Mouse (Mus musculus): ENCODE measurements around the gene Rpl5. TPM values are rescaled to one million over a fixed set of nuclear protein-coding genes. Genes with fewer than 3 reads are reported as not detected.

Rpl5 gene
- polyA plus RNA-seq, 2 experiments: 66.4 to 273 TPM

DNA sequence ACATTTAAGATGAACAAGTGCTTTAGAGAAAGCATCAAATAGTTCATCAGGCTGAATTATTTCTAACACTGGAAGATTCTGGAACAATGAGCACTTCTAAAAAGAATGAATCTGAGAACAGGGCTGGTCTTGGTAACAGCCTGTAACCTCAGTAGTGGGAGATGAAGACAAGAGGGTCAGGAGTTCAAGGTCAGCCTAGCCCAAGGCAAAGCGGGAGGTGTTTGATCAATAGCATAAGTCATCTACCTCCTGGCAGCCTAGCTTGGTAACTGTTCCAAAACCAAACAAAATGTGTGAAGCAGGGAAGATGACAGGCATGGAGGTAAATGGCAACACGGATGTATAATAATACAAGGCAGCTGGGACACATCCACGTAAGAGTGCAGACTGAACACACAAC lies 36.3 kb upstream of the Rpl5 start:
- 83% methylated on average over 3 of the region's 3 CpGs for WGBS
- Histone ChIP-seq H3K27me3 (ENCODE audit: control insufficient read depth, insufficient read depth, low read length) (no peaks in the 10 kb centered on the region), H3K9me3 (ENCODE audit: control insufficient read depth, low read length) (no peaks in the 10 kb centered on the region), H3K4me3 (replicated peaks; ENCODE audit: low read length) (no peak overlapping the region), H3K27ac (replicated peaks; ENCODE audit: low read depth, low read length) (no peak overlapping the region), H3K36me3 (ENCODE audit: control insufficient read depth, insufficient read depth, low read length) (no peaks in the 10 kb centered on the region), H3K4me1 (ENCODE audit: control insufficient read depth, insufficient read depth, low read length) (peaks cover 8% of the 10 kb centered on the region; the same call in 1 of the 2 replicates), H3K9ac (ENCODE audit: low read depth, low read length, severe bottlenecking) (no peak overlapping the region), H3K4me2 (replicated peaks; ENCODE audit: low read depth, low read length, severe bottlenecking) (no peak overlapping the region)
- no peak for DNase-seq (ENCODE audit: low spot score)
- ATAC-seq (ENCODE audit: low FRiP score, low read depth): no peak
- TF ChIP-seq POLR2A (IDR thresholded peaks at IDR 0.05; ENCODE audit: borderline replicate concordance, extremely low read depth, insufficient read depth, insufficient read length): no peak

- Histone ChIP-seq H3K9me3 (ENCODE audit: control insufficient read depth, low read length) (no peaks in the 10 kb centered on the region), H3K4me1 (ENCODE audit: control insufficient read depth, insufficient read depth, low read length) (peaks cover 8% of the 10 kb centered on the region; the same call in 1 of the 2 replicates), H3K27me3 (ENCODE audit: control insufficient read depth, insufficient read depth, low read length) (no peaks in the 10 kb centered on the region), H3K4me2 (replicated peaks; ENCODE audit: low read depth, low read length, severe bottlenecking) (no peak overlapping the region), H3K36me3 (ENCODE audit: control insufficient read depth, insufficient read depth, low read length) (no peaks in the 10 kb centered on the region), H3K4me3 (replicated peaks; ENCODE audit: low read length) (no peak overlapping the region), H3K9ac (ENCODE audit: low read depth, low read length, severe bottlenecking) (no peak overlapping the region), H3K27ac (replicated peaks; ENCODE audit: low read depth, low read length) (no peak overlapping the region)
- no peak for TF ChIP-seq POLR2A (IDR thresholded peaks at IDR 0.05; ENCODE audit: borderline replicate concordance, extremely low read depth, insufficient read depth, insufficient read length)
- whole genome bisulfite sequencing: 69% methylated on average over 2 of the region's 2 CpGs
- DNase-seq (ENCODE audit: low spot score) (no peak), ATAC-seq (ENCODE audit: low FRiP score, low read depth) (no peak)
These were observed 33.9 kb upstream of the Rpl5 start for GRCm38 (mm10) chr5:107866127-107867126.

DNA sequence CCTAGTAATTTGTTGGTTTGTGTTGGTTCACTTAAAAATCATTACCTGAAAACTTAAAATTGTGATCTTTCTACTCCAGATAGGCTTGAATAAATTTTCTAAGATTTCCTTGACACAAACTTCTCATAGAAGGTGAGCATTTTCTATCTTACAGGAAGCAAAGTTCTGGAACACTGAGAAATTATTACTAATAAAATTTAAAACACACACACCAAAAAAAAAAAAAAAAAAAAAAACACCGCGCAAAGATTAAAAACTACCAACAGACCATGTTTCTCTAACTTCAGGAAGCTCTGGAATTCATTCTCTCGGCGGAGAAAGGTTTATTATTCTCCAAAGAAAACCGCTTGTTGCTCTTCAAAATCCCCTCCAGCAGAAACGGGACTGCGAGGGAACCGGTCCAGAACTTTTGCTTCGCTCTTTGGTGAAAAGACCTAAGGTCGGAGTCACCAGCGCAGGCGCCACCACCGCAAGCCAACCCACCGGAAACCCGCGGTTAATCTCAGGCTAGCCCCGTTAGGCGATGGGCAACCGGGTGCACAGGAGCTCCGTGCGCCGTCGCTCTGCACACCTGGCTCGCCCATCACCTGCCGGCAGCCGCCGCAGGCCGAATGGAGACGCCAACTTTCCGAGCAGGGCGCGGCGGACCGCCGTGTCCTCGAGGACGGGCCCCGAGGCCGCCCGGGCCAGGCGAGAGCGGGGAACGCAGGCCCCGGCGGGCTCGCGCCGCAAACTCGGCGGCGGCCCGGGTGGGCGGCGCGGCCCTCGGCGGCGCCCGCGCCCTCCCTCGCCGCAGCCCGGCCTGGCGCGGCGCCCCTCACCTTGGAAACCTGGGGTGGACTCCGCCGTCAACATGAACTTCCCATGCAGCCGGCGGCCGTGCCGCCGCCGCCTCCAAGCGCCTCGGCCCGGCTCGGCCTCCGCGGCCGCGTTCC lies 32.1 kb upstream of the Rpl5 start:
- DNase-seq (ENCODE audit: low spot score): peak; percentile 54
- peak overlapping the region; percentile 96 for H3K27ac ChIP-seq (replicated peaks; ENCODE audit: low read depth, low read length)
- no peak for TF ChIP-seq POLR2A (IDR thresholded peaks at IDR 0.05; ENCODE audit: borderline replicate concordance, extremely low read depth, insufficient read depth, insufficient read length)
- peaks cover 8% of the 10 kb centered on the region; the same call in 1 of the 2 replicates for H3K4me1 ChIP-seq (ENCODE audit: control insufficient read depth, insufficient read depth, low read length)
- no peaks in the 10 kb centered on the region for H3K27me3 ChIP-seq (ENCODE audit: control insufficient read depth, insufficient read depth, low read length)
- H3K4me2 ChIP-seq (replicated peaks; ENCODE audit: low read depth, low read length, severe bottlenecking): peak overlapping the region; percentile 43
- peak; percentile 70; the same call in 1 of the 2 replicates for ATAC-seq (ENCODE audit: low FRiP score, low read depth)
- H3K9ac ChIP-seq (ENCODE audit: low read depth, low read length, severe bottlenecking): peak overlapping the region; percentile 93
- peak overlapping the region; percentile 84 for H3K4me3 ChIP-seq (replicated peaks; ENCODE audit: low read length)
- WGBS: under 1% methylated on average over 65 of the region's 82 CpGs
- no peaks in the 10 kb centered on the region for H3K36me3 ChIP-seq (ENCODE audit: control insufficient read depth, insufficient read depth, low read length)
- H3K9me3 ChIP-seq (ENCODE audit: control insufficient read depth, low read length): no peaks in the 10 kb centered on the region

DNA sequence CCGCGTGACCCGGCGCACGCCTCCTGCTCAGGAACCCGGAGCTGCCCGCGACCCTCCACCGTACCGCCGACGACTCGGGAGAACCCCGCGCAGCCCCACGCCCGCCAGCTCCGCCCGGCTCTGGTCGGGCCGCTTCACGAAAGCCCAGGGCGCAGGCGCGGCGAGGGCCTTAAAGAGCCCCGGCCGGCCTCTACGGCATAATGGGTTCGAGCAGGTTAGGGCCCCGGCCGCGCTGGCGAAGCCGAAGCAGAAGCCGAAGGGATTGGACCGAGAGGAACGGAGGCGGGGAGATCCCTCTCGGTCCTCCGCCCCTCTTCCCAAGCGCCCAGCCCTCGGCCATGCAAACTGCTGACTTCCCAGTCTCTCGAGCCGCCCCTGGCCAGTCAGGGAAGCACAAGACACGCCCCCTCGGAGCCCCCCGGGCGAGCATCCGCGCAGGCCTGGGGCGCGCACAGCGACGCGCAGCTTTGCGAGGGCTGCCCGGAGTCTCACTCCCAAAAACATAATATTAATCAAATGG lies 31.3 kb upstream of the Rpl5 start:
- Histone ChIP-seq H3K27me3 (ENCODE audit: control insufficient read depth, insufficient read depth, low read length) (no peaks in the 10 kb centered on the region), H3K4me1 (ENCODE audit: control insufficient read depth, insufficient read depth, low read length) (peaks cover 8% of the 10 kb centered on the region; the same call in 1 of the 2 replicates), H3K4me2 (replicated peaks; ENCODE audit: low read depth, low read length, severe bottlenecking) (peak overlapping the region; percentile 43), H3K9me3 (ENCODE audit: control insufficient read depth, low read length) (no peaks in the 10 kb centered on the region), H3K4me3 (replicated peaks; ENCODE audit: low read length) (peak overlapping the region; percentile 84), H3K36me3 (ENCODE audit: control insufficient read depth, insufficient read depth, low read length) (no peaks in the 10 kb centered on the region), H3K27ac (replicated peaks; ENCODE audit: low read depth, low read length) (peak overlapping the region; percentile 96), H3K9ac (ENCODE audit: low read depth, low read length, severe bottlenecking) (peak overlapping the region; percentile 93)
- peak; percentile 97 for DNase-seq (ENCODE audit: low spot score)
- TF ChIP-seq POLR2A (IDR thresholded peaks at IDR 0.05; ENCODE audit: borderline replicate concordance, extremely low read depth, insufficient read depth, insufficient read length): 0 out of 2 replicates have a peak, but pooled peaks have one; percentile 79
- under 1% methylated on average over 47 of the region's 58 CpGs for WGBS
- peak; percentile 98 for ATAC-seq (ENCODE audit: low FRiP score, low read depth)

All from limb, embryonic 14.5 days (tissue).